Mouse (Mus musculus) erythroblast, embryonic 14.5 days (primary cell): Measurements from ENCODE around the gene Zfp961.

ENCODE experiments used
- GATA1 ChIP-seq: IDR thresholded peaks from 2 replicates; pipeline ENCODE4 v1.6.1; 2012; ENCODE audit warnings: low read length, inconsistent platforms, mixed read lengths
- TAL1 ChIP-seq: IDR thresholded peaks from 3 replicates; pipeline ENCODE4 v1.6.1; 2012; ENCODE audit warnings: low read length, inconsistent platforms, mixed read lengths

- TF ChIP-seq GATA1, result no peak
- no peak for TF ChIP-seq TAL1
Observed at GRCm38 (mm10) chr8:71984601-71985000, 33.8 kb downstream of the Zfp961 start.
